Mouse (Mus musculus): ENCODE measurements at regions not wholly inside any gene's neighbourhood (a gene's known extent, or its start where the extent isn't known, plus 50 kb on each side); places are given as distances from the start of the nearest gene placed in this dataset.

GRCm38 (mm10) chr10:66781171-66781510 lies 314.8 kb upstream of the Jmjd1c start:
- DNase-seq (ENCODE audit: extremely low read depth, low read depth) = no peak

- DNase-seq (ENCODE audit: extremely low read depth, low read depth) = no peak
Observed at GRCm38 (mm10) chr10:66782025-66782424, 313.9 kb upstream of the Jmjd1c start.

GRCm38 (mm10) chr10:66787812-66788211 lies 308.1 kb upstream of the Jmjd1c start:
- DNase-seq (ENCODE audit: extremely low read depth, low read depth) = no peak

- DNase-seq (ENCODE audit: extremely low read depth, low read depth) = no peak
Observed at GRCm38 (mm10) chr10:66796296-66796695, 299.6 kb upstream of the Jmjd1c start.

GRCm38 (mm10) chr10:66802691-66803090 lies 293.2 kb upstream of the Jmjd1c start:
- no peak for DNase-seq (ENCODE audit: extremely low read depth, low read depth)

- peak; percentile 5 for DNase-seq (ENCODE audit: extremely low read depth, low read depth)
Observed at GRCm38 (mm10) chr10:66807261-66807968, 288.5 kb upstream of the Jmjd1c start.

- DNase-seq (ENCODE audit: extremely low read depth, low read depth) = no peak
Observed at GRCm38 (mm10) chr10:66812515-66813260, 283.2 kb upstream of the Jmjd1c start.

- peak; percentile 4 for DNase-seq (ENCODE audit: extremely low read depth, low read depth)
Observed at GRCm38 (mm10) chr10:66813850-66814564, 281.9 kb upstream of the Jmjd1c start.

GRCm38 (mm10) chr10:66814565-66815201 lies 281.2 kb upstream of the Jmjd1c start:
- peak; percentile 62 for DNase-seq (ENCODE audit: extremely low read depth, low read depth)

GRCm38 (mm10) chr10:66815951-66816350 lies 280.0 kb upstream of the Jmjd1c start:
- no peak for DNase-seq (ENCODE audit: extremely low read depth, low read depth)

GRCm38 (mm10) chr10:66816776-66817175 lies 279.1 kb upstream of the Jmjd1c start:
- DNase-seq (ENCODE audit: extremely low read depth, low read depth) = no peak

GRCm38 (mm10) chr10:66817876-66818275 lies 278.0 kb upstream of the Jmjd1c start:
- no peak for DNase-seq (ENCODE audit: extremely low read depth, low read depth)

- DNase-seq (ENCODE audit: extremely low read depth, low read depth) = no peak
Observed at GRCm38 (mm10) chr10:66819517-66819916, 276.4 kb upstream of the Jmjd1c start.

GRCm38 (mm10) chr10:66825737-66826136 lies 270.2 kb upstream of the Jmjd1c start:
- DNase-seq (ENCODE audit: extremely low read depth, low read depth) = no peak

- DNase-seq (ENCODE audit: extremely low read depth, low read depth) = no peak
Observed at GRCm38 (mm10) chr10:66826327-66826726, 269.6 kb upstream of the Jmjd1c start.

- DNase-seq (ENCODE audit: extremely low read depth, low read depth) = no peak
Observed at GRCm38 (mm10) chr10:66834974-66835373, 261.0 kb upstream of the Jmjd1c start.

- no peak for DNase-seq (ENCODE audit: extremely low read depth, low read depth)
Observed at GRCm38 (mm10) chr10:66839058-66839457, 256.9 kb upstream of the Jmjd1c start.

GRCm38 (mm10) chr10:66843258-66843657 lies 252.7 kb upstream of the Jmjd1c start:
- no peak for DNase-seq (ENCODE audit: extremely low read depth, low read depth)

- no peak for DNase-seq (ENCODE audit: extremely low read depth, low read depth)
Observed at GRCm38 (mm10) chr10:66848778-66849177, 247.1 kb upstream of the Jmjd1c start.

GRCm38 (mm10) chr10:66849681-66850080 lies 246.2 kb upstream of the Jmjd1c start:
- no peak for DNase-seq (ENCODE audit: extremely low read depth, low read depth)

- DNase-seq (ENCODE audit: extremely low read depth, low read depth) = no peak
Observed at GRCm38 (mm10) chr10:66850972-66851478, 244.9 kb upstream of the Jmjd1c start.

- DNase-seq (ENCODE audit: extremely low read depth, low read depth) = no peak
Observed at GRCm38 (mm10) chr10:66851841-66852240, 244.1 kb upstream of the Jmjd1c start.

Measured in MEL-GATA-1-ER (cell line).